Mouse (Mus musculus): ENCODE data around the gene Olfr652.

Olfr652 gene

GRCm38 (mm10) chr7:104560601-104561000, at the start of gene Olfr652:
TSS of gene Olfr652 (plus strand) at chr7:104560901.
- CTCF ChIA-PET, result no interaction called here

GRCm38 (mm10) chr7:104549833-104550232, 10.9 kb upstream of the Olfr652 start, which contains the start of gene Olfr651:
TSS of gene Olfr651 (plus strand) at chr7:104550133.
- CTCF ChIA-PET, result no interaction called here

- CTCF ChIA-PET, result interaction anchor here (0.5 kb wide), 1 partner anchor 247 kb away, joined by 6 read pairs; no protein-coding TSS in a partner anchor
These were observed 8.0 kb upstream of the Olfr652 start for GRCm38 (mm10) chr7:104552700-104553099.

- CTCF ChIA-PET, result no interaction called here
These were observed 16.3 kb downstream of the Olfr652 start, which contains the start of gene Olfr653 for GRCm38 (mm10) chr7:104577014-104577413. TSS of gene Olfr653 (plus strand) at chr7:104577314.

GRCm38 (mm10) chr7:104580846-104581245, 20.1 kb downstream of the Olfr652 start:
- CTCF ChIA-PET, result no interaction called here

- CTCF ChIA-PET, result no interaction called here
These were observed 20.7 kb downstream of the Olfr652 start for GRCm38 (mm10) chr7:104581429-104581828.

- CTCF ChIA-PET, result no interaction called here
These were observed 26.0 kb downstream of the Olfr652 start, which contains the start of gene Olfr654 for GRCm38 (mm10) chr7:104586725-104587124. TSS of gene Olfr654 (plus strand) at chr7:104587025.

- CTCF ChIA-PET, result no interaction called here
These were observed 27.6 kb downstream of the Olfr652 start for GRCm38 (mm10) chr7:104588274-104588673.

- CTCF ChIA-PET, result no interaction called here
These were observed 41.0 kb downstream of the Olfr652 start, which contains the start of gene Olfr655 for GRCm38 (mm10) chr7:104601679-104602078. TSS of gene Olfr655 (minus strand) at chr7:104601779.

GRCm38 (mm10) chr7:104603173-104603572, 42.5 kb downstream of the Olfr652 start:
- CTCF ChIA-PET, result no interaction called here

GRCm38 (mm10) chr7:104604727-104605126, 44.0 kb downstream of the Olfr652 start:
- CTCF ChIA-PET, result no interaction called here

GRCm38 (mm10) chr7:104613655-104614054, 53.0 kb downstream of the Olfr652 start, which contains the start of gene Olfr656:
TSS of gene Olfr656 (plus strand) at chr7:104613955.
- CTCF ChIA-PET, result no interaction called here

Measured in spleen, embryonic (tissue).